Mouse (Mus musculus): ENCODE measurements around the gene Hist1h3d.

GRCm38 (mm10) chr13:23537006-23537710 is 38.4 kb upstream of the Hist1h3d start:
- TF ChIP-seq CTCF (IDR thresholded peaks at IDR 0.05; ENCODE audit: borderline replicate concordance, control insufficient read depth, extremely low read depth, insufficient read depth, low read length, poor library complexity): no peak
- no peak for TF ChIP-seq POLR2A (IDR thresholded peaks at IDR 0.05; ENCODE audit: control insufficient read depth, extremely low read depth, insufficient read depth, low read length, poor library complexity)
